Mouse (Mus musculus): ENCODE results near the gene Slc26a10. TPM values are rescaled to one million over a fixed set of nuclear protein-coding genes. Genes with fewer than 3 reads are reported as not detected.
"Not testable (repeated sequence)": the region's sequence is repeated elsewhere in the genome, so short reads cannot be mapped to it uniquely, and the experiment has no call there.

Slc26a10 gene
- polyA plus RNA-seq, 1 experiment: 0.85 TPM

DNA sequence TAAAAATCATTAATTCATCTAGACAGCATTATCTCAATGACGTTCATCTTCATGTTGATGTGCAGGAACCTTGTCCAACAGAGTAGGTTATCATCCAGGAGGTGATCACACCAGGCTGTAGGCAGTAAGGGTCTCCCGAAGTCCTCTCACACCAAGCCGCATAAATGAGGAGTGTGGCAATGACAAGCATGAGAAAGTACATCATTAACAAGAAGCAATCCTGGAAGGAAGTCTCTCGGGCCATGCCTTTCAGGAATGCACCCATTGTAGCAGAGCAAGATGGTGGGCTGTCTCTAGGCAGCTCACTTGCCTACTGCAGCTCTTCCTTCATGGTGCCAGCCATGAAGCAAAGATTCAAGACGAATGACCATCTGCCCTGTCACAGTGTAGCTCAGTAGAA, 25.8 kb downstream of the Slc26a10 start:
- H3K36me3 ChIP-seq (ENCODE audit: control insufficient read depth, insufficient read depth, low read length): peaks cover 2% of the 10 kb centered on the region; the same call in 1 of the 2 replicates
- H3K27ac ChIP-seq (ENCODE audit: insufficient read depth, low read depth, low read length): peak overlapping the region; percentile 97
- no peak for TF ChIP-seq POLR2A (IDR thresholded peaks at IDR 0.05; ENCODE audit: low read depth, low read length)
- no peak for TF ChIP-seq CTCF (IDR thresholded peaks at IDR 0.05; ENCODE audit: extremely low read depth, insufficient read length, insufficient replicate concordance, low read depth, low read length)
- H3K4me1 ChIP-seq (ENCODE audit: control insufficient read depth, insufficient read depth, insufficient read length, low read length): peaks cover 38% of the 10 kb centered on the region
- 55% methylated on average over 5 of the region's 5 CpGs for WGBS
- no peaks in the 10 kb centered on the region for H3K27me3 ChIP-seq (ENCODE audit: control insufficient read depth, insufficient read depth, low read length)
- H3K4me3 ChIP-seq (ENCODE audit: low read depth, low read length): no peak overlapping the region

DNA sequence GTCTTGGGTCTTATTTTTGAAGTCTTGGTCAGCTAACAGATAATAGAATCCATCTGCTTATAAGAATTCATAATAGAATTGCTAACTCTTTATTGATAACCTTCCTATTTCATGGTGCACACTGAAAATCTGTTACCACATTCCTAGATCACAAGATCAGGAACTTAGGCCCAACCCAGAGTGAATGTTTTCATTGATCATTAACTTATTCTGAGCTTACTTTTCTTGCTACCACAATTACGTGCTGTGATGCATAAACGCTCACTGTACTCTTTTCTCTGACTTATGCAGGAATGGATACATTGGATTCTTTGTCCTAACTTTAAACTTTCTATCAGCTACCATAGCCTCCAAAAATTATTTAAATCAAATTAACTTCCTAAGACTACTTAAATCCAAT, 26.2 kb downstream of the Slc26a10 start:
- TF ChIP-seq CTCF (IDR thresholded peaks at IDR 0.05; ENCODE audit: extremely low read depth, insufficient read length, insufficient replicate concordance, low read depth, low read length) (no peak), POLR2A (IDR thresholded peaks at IDR 0.05; ENCODE audit: low read depth, low read length) (no peak)
- Histone ChIP-seq H3K27ac (ENCODE audit: insufficient read depth, low read depth, low read length) (peak overlapping the region; percentile 97), H3K4me1 (ENCODE audit: control insufficient read depth, insufficient read depth, insufficient read length, low read length) (peaks cover 34% of the 10 kb centered on the region), H3K36me3 (ENCODE audit: control insufficient read depth, insufficient read depth, low read length) (peaks cover 2% of the 10 kb centered on the region; the same call in 1 of the 2 replicates), H3K4me3 (ENCODE audit: low read depth, low read length) (no peak overlapping the region), H3K27me3 (ENCODE audit: control insufficient read depth, insufficient read depth, low read length) (no peaks in the 10 kb centered on the region)
- WGBS: 27% methylated on average over 2 of the region's 2 CpGs

- H3K4me1 ChIP-seq (ENCODE audit: control insufficient read depth, insufficient read depth, insufficient read length, low read length): peaks cover 33% of the 10 kb centered on the region
- H3K27me3 ChIP-seq (ENCODE audit: control insufficient read depth, insufficient read depth, low read length): no peaks in the 10 kb centered on the region
- H3K4me3 ChIP-seq (ENCODE audit: low read depth, low read length): no peak overlapping the region
- TF ChIP-seq CTCF (IDR thresholded peaks at IDR 0.05; ENCODE audit: extremely low read depth, insufficient read length, insufficient replicate concordance, low read depth, low read length) (no peak), POLR2A (IDR thresholded peaks at IDR 0.05; ENCODE audit: low read depth, low read length) (no peak)
- H3K27ac ChIP-seq (ENCODE audit: insufficient read depth, low read depth, low read length): peak overlapping the region; percentile 85
- peaks cover 2% of the 10 kb centered on the region; the same call in 1 of the 2 replicates for H3K36me3 ChIP-seq (ENCODE audit: control insufficient read depth, insufficient read depth, low read length)
- WGBS: 89% methylated on average over 7 of the region's 7 CpGs
Measured at GRCm38 (mm10) chr10:127153323-127153722, 27.1 kb downstream of the Slc26a10 start.

GRCm38 (mm10) chr10:127152556-127152955, 27.9 kb downstream of the Slc26a10 start:
- H3K27ac ChIP-seq (ENCODE audit: insufficient read depth, low read depth, low read length): peak overlapping the region; percentile 78
- not testable (repeated sequence) for H3K27me3 ChIP-seq (ENCODE audit: control insufficient read depth, insufficient read depth, low read length); H3K36me3 ChIP-seq (ENCODE audit: control insufficient read depth, insufficient read depth, low read length); H3K4me3 ChIP-seq (ENCODE audit: low read depth, low read length)
- peaks cover 31% of the 10 kb centered on the region for H3K4me1 ChIP-seq (ENCODE audit: control insufficient read depth, insufficient read depth, insufficient read length, low read length)
- WGBS: 77% methylated on average over 10 of the region's 10 CpGs

GRCm38 (mm10) chr10:127151233-127151632, 29.2 kb downstream of the Slc26a10 start:
- peak overlapping the region; percentile 98 for H3K27ac ChIP-seq (ENCODE audit: insufficient read depth, low read depth, low read length)
- not testable (repeated sequence) for H3K4me3 ChIP-seq (ENCODE audit: low read depth, low read length); H3K27me3 ChIP-seq (ENCODE audit: control insufficient read depth, insufficient read depth, low read length); H3K36me3 ChIP-seq (ENCODE audit: control insufficient read depth, insufficient read depth, low read length)
- 31% methylated on average over 3 of the region's 3 CpGs for WGBS
- TF ChIP-seq POLR2A (IDR thresholded peaks at IDR 0.05; ENCODE audit: low read depth, low read length): peak; percentile 27; the same call in 1 of the 2 replicates
- H3K4me1 ChIP-seq (ENCODE audit: control insufficient read depth, insufficient read depth, insufficient read length, low read length): peaks cover 30% of the 10 kb centered on the region

DNA sequence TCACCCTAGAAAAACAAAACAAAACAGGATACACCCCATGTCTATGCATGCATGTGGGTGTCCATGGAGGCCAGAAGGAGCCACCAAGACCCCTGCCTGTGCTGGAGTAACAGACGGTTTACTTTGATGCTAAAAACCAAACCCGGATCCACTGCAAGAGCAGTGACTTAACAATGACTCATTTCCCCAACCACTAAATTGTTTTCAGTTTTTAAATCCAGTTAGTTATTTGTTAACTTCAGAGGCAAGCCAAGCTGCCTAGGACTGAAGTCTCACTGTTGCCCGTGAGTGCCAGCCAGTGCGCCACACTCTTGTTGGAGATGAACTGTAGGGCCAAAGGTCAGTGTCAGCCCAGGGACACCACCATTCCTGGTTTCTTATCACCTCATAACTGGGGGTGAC, 30.0 kb downstream of the Slc26a10 start:
- peaks cover 6% of the 10 kb centered on the region for H3K36me3 ChIP-seq (ENCODE audit: control insufficient read depth, insufficient read depth, low read length)
- H3K4me1 ChIP-seq (ENCODE audit: control insufficient read depth, insufficient read depth, insufficient read length, low read length): peaks cover 26% of the 10 kb centered on the region
- H3K27me3 ChIP-seq (ENCODE audit: control insufficient read depth, insufficient read depth, low read length): no peaks in the 10 kb centered on the region
- peak overlapping the region; percentile 98 for H3K27ac ChIP-seq (ENCODE audit: insufficient read depth, low read depth, low read length)
- WGBS: 24% methylated on average over 4 of the region's 4 CpGs
- TF ChIP-seq POLR2A (IDR thresholded peaks at IDR 0.05; ENCODE audit: low read depth, low read length) (peak; percentile 73; the same call in 1 of the 2 replicates), CTCF (IDR thresholded peaks at IDR 0.05; ENCODE audit: extremely low read depth, insufficient read length, insufficient replicate concordance, low read depth, low read length) (no peak)
- peak overlapping the region; percentile 49 for H3K4me3 ChIP-seq (ENCODE audit: low read depth, low read length)

GRCm38 (mm10) chr10:127147135-127147534, 33.3 kb downstream of the Slc26a10 start:
- no peaks in the 10 kb centered on the region for H3K27me3 ChIP-seq (ENCODE audit: control insufficient read depth, insufficient read depth, low read length)
- no peak overlapping the region; the same call in 1 of the 2 replicates for H3K4me3 ChIP-seq (ENCODE audit: low read depth, low read length)
- peaks cover 22% of the 10 kb centered on the region for H3K36me3 ChIP-seq (ENCODE audit: control insufficient read depth, insufficient read depth, low read length)
- 25% methylated on average over 6 of the region's 6 CpGs for whole genome bisulfite sequencing
- no peak for TF ChIP-seq POLR2A (IDR thresholded peaks at IDR 0.05; ENCODE audit: low read depth, low read length)
- no peak for TF ChIP-seq CTCF (IDR thresholded peaks at IDR 0.05; ENCODE audit: extremely low read depth, insufficient read length, insufficient replicate concordance, low read depth, low read length)
- H3K4me1 ChIP-seq (ENCODE audit: control insufficient read depth, insufficient read depth, insufficient read length, low read length): peaks cover 20% of the 10 kb centered on the region; the same call in 1 of the 2 replicates
- peak overlapping the region; percentile 50 for H3K27ac ChIP-seq (ENCODE audit: insufficient read depth, low read depth, low read length)

DNA sequence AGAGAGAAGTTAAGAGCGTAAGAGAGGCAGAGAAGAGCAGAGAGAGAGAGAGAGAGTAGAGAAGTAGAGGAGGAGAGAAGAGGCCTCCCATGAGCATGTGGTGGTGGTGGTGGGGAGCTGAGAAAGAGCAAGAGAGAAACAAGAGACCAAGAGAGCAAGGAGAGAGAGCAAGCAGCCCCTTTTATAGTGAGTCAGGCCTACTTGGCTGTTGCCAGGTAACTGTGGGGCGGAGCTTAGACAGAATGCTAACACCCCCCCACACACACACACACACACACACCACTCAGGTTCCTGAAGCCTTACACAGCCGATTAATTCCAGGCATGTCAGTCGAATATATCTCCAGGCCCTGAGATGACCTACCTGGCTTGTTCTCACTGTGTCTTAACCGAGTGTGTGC, 35.1 kb downstream of the Slc26a10 start:
- peaks cover 30% of the 10 kb centered on the region; the same call in 1 of the 2 replicates for H3K4me1 ChIP-seq (ENCODE audit: control insufficient read depth, insufficient read depth, insufficient read length, low read length)
- WGBS: 66% methylated on average over 5 of the region's 5 CpGs

More for the DNA sequence above, 35.1 kb downstream of the Slc26a10 start:
- Histone ChIP-seq H3K4me3 (ENCODE audit: low read depth, low read length) (no peak overlapping the region), H3K27me3 (ENCODE audit: control insufficient read depth, insufficient read depth, low read length) (no peaks in the 10 kb centered on the region), H3K27ac (ENCODE audit: insufficient read depth, low read depth, low read length) (peak overlapping the region; percentile 15; the same call in 1 of the 2 replicates), H3K36me3 (ENCODE audit: control insufficient read depth, insufficient read depth, low read length) (peaks cover 28% of the 10 kb centered on the region)
- TF ChIP-seq POLR2A (IDR thresholded peaks at IDR 0.05; ENCODE audit: low read depth, low read length): no peak
- TF ChIP-seq CTCF (IDR thresholded peaks at IDR 0.05; ENCODE audit: extremely low read depth, insufficient read length, insufficient replicate concordance, low read depth, low read length): no peak
